ENCODE assay signal across 8 mouse cellular contexts in the genomic region with DNA sequence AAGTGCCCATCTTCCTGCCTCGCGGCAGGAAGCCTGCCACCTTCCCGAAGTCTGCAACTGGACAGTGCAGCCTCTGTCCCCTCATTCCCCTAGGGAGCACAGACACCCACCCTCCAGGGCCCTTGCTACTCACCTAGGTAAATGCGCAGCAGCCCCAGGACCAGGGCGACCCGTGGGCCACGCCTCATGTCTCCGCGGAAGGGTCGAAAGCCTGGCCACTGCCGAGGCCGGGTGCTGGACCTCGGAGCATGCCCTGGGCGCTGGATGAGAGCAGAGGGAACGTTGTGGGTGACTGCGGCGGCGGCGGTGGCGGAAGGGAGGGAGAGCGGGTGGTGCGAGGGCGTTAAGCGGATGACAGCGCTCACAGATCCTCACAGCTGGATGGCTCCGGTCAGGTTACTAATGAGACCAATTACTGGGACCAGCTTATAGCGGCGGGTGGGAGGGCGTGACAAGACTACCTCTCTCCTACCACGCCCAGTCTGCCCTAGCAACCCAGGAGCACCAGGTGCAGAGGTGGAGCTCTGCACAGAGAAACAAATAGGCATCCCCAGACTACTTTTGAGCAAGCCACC. TPM values are rescaled to one million over a fixed set of nuclear protein-coding genes. Genes with fewer than 3 reads are reported as not detected.
DNase-seq lines count a peak whose midpoint lies in the region; ATAC-seq lines count a peak whose summit lies in the region.

A gene (minus strand): TSS at position 392 of the 575 bp plus-strand sequence.

- peak; percentile 7 to 39 for DNase-seq in adrenal gland, adult (ENCODE audit: inconsistent age in 2 of 2, low spot score in 1 of 2)
- no peak for DNase-seq in adrenal gland, postnatal 4 days (ENCODE audit: low spot score in 2 of 2)
- DNase-seq in ovary, postnatal 36 days (ENCODE audit: low spot score) = peak; percentile 10
- no peak for DNase-seq in ovary, postnatal 10 days (ENCODE audit: low spot score)
- peak; percentile 78 for DNase-seq in retina, postnatal 7 days (ENCODE audit: low read depth, low spot score)
- no peak for DNase-seq in spleen, adult 12 weeks (ENCODE audit: low spot score)

- H3K4me3 ChIP-seq in hindbrain, embryonic 13.5 days = peak within 1 kb of the TSS; percentile 48
- H3K4me3 ChIP-seq in limb, embryonic 13.5 days = peak within 1 kb of the TSS; percentile 32

- H3K36me3 ChIP-seq in hindbrain, embryonic 13.5 days = no peaks in the 10 kb centered on the region
- no peaks in the 10 kb centered on the region for H3K36me3 ChIP-seq in limb, embryonic 13.5 days

- 1% methylated on average over 30 of the region's 30 CpGs for WGBS in hindbrain, embryonic 13.5 days
- under 1% methylated on average over 30 of the region's 30 CpGs for WGBS in limb, embryonic 13.5 days

- H3K9me3 ChIP-seq in hindbrain, embryonic 13.5 days = no peaks in the 10 kb centered on the region
- no peaks in the 10 kb centered on the region for H3K9me3 ChIP-seq in limb, embryonic 13.5 days

- peaks cover 10% of the 10 kb centered on the region for H3K4me1 ChIP-seq in hindbrain, embryonic 13.5 days (replicated peaks)
- peaks cover 8% of the 10 kb centered on the region for H3K4me1 ChIP-seq in limb, embryonic 13.5 days

- no peak within 1 kb of the TSS for H3K27ac ChIP-seq in hindbrain, embryonic 13.5 days
- no peak within 1 kb of the TSS for H3K27ac ChIP-seq in limb, embryonic 13.5 days

- ATAC-seq in hindbrain, embryonic 13.5 days (ENCODE audit: low FRiP score) = peak; percentile 67
- ATAC-seq in limb, embryonic 13.5 days (ENCODE audit: low FRiP score, low read depth) = peak; percentile 52

- peak within 1 kb of the TSS; percentile 78 for H3K9ac ChIP-seq in hindbrain, embryonic 13.5 days
- peak within 1 kb of the TSS; percentile 45; the same call in 1 of the 2 replicates for H3K9ac ChIP-seq in limb, embryonic 13.5 days

- peak within 1 kb of the TSS; percentile 89 for H3K4me2 ChIP-seq in hindbrain, embryonic 13.5 days
- peak within 1 kb of the TSS; percentile 59 for H3K4me2 ChIP-seq in limb, embryonic 13.5 days (replicated peaks)

- peaks cover 45% of the 10 kb centered on the region for H3K27me3 ChIP-seq in hindbrain, embryonic 13.5 days
- peaks cover 53% of the 10 kb centered on the region for H3K27me3 ChIP-seq in limb, embryonic 13.5 days

RNA-seq across cellular contexts. Expression of the gene that starts here (rescaled TPM):
- total RNA-seq in adrenal gland, postnatal 4 days (2021) = 1 to 10 TPM in 1 of 2 experiments, under 1 TPM in 1; 0.95 to 1.8 TPM
- 2.0 and 3.1 TPM in 2 replicates for polyA plus RNA-seq in hindbrain, embryonic 13.5 days (2015; fragmentation: Nextera tagmentation; extraction: Ambion mirVana)
- 0.04 and 0.11 TPM in 2 replicates for polyA plus RNA-seq in limb, embryonic 13.5 days (2015; fragmentation: Nextera tagmentation; extraction: Ambion mirVana)

Comparison
In these comparisons a context has a peak if more than half of its experiments do, and no peak if none do; other contexts are left out.
1. DNase-seq: peak in adrenal gland, adult (2 of 2), ovary, postnatal 36 days (single experiment) and retina, postnatal 7 days (single experiment); none in adrenal gland, postnatal 4 days (0 of 2), ovary, postnatal 10 days (single experiment) and spleen, adult 12 weeks (single experiment).
2. Peak in ATAC-seq, H3K4me3 ChIP-seq, H3K9ac ChIP-seq and H3K4me2 ChIP-seq in limb, embryonic 13.5 days; RNA of the gene not detected or under 1 TPM.